Mouse (Mus musculus) testis, adult 2 months (tissue): Measurements from ENCODE around the gene Limd2.

Source experiments
- CTCF ChIP-seq: fragments of 200-500 bp; IDR thresholded peaks from 2 replicates; pipeline ENCODE4 v1.5.1; 2012; ENCODE audit warnings: low read depth, mild to moderate bottlenecking, inconsistent platforms, low read length, moderate library complexity; ENCODE audit not compliant: control insufficient read depth, insufficient read depth, insufficient replicate concordance
- POLR2A ChIP-seq: fragments of 200-500 bp; IDR thresholded peaks from 2 replicates; pipeline ENCODE4 v1.6.1; 2012; ENCODE audit warnings: low read depth, mild to moderate bottlenecking, inconsistent platforms, low read length, moderate library complexity; ENCODE audit not compliant: control insufficient read depth

DNA sequence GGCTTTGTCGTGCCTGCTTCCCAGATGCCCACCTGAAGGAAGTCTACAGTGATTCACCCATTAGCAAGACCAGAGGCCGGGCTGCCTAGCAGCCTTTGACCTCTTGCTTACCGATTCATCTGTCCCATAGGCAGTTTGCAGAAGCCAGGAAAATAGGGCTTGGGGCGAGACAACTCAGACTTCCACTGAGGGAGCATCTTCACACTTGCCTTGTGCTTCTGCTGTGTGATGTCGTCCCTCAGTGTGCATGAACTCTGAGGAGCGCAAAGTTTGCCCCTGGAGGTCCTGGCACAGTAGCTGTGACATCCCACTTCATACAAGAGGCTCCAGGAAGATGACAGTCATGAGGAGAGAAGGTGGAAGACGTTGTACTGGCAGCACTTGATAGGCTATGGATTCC, 3.5 kb downstream of the Limd2 start:
- TF ChIP-seq CTCF (no peak), POLR2A (no peak)
